Mouse (Mus musculus): Measurements from ENCODE around the gene Icam2.

GRCm38 (mm10) chr11:106334066-106334465, 53.8 kb downstream of the Icam2 start:
- TF ChIP-seq CTCF (IDR thresholded peaks at IDR 0.05; ENCODE audit: borderline replicate concordance, insufficient read depth, low read depth, low read length): no peak
- TF ChIP-seq POLR2A (IDR thresholded peaks at IDR 0.05; ENCODE audit: borderline replicate concordance, insufficient read depth, low read length): no peak

Measured in cerebellum, adult 2 months (tissue).